Mouse (Mus musculus) forebrain, embryonic 11.5 days (tissue): Measurements from ENCODE around the gene Ppp1r37. TPM values are rescaled to one million over a fixed set of nuclear protein-coding genes. Genes with fewer than 3 reads are reported as not detected.
A peak's percentile ranks its signal among the peaks of the same experiment; 100 is the strongest.

Experiments used
- ATAC-seq: fragments of 200-750 bp; cut with Nextera tagmentation; replicated peaks from 2 replicates; pipeline ENCODE4 v1.8.0; 2017; ENCODE audit warnings: moderate TSS enrichment; ENCODE audit not compliant: low FRiP score
- DNase-seq: peaks from one replicate; pipeline ENCODE4 v3.0.0-alpha.2; 2017; ENCODE audit warnings: low spot score
- H3K27ac ChIP-seq: fragments of 300-500 bp; sonication (generic); 2 replicates; pipeline ENCODE4 v1.5.1; 2014; ENCODE audit warnings: low read depth, low read length
- H3K27me3 ChIP-seq: fragments of 300-500 bp; sonication (generic); 2 replicates; pipeline ENCODE4 v1.6.1; 2014; ENCODE audit warnings: mild to moderate bottlenecking, low read length, mixed read lengths; ENCODE audit not compliant: control insufficient read depth, insufficient read depth
- H3K36me3 ChIP-seq: fragments of 300-500 bp; sonication (generic); 2 replicates; pipeline ENCODE4 v1.6.1; 2014; ENCODE audit warnings: mild to moderate bottlenecking, low read length, moderate library complexity, mixed read lengths; ENCODE audit not compliant: control insufficient read depth, insufficient read depth
- H3K4me1 ChIP-seq: fragments of 300-500 bp; sonication (generic); replicated peaks from 2 replicates; pipeline ENCODE4 v1.6.1; 2014; ENCODE audit warnings: low read length, mixed read lengths; ENCODE audit not compliant: control insufficient read depth, insufficient read depth
- H3K4me2 ChIP-seq: fragments of 300-500 bp; sonication (generic); 2 replicates; pipeline ENCODE4 v1.6.1; 2014; ENCODE audit warnings: low read depth, mild to moderate bottlenecking, low read length, moderate library complexity, mixed read lengths; ENCODE audit not compliant: severe bottlenecking
- H3K4me3 ChIP-seq: fragments of 300-500 bp; sonication (generic); 2 replicates; pipeline ENCODE4 v1.5.1; 2014; ENCODE audit warnings: low read depth, low read length
- H3K9ac ChIP-seq: fragments of 300-500 bp; sonication (generic); 2 replicates; pipeline ENCODE4 v1.6.1; 2014; ENCODE audit warnings: low read length
- H3K9me3 ChIP-seq: fragments of 300-500 bp; sonication (generic); 2 replicates; pipeline ENCODE4 v1.6.1; 2016; ENCODE audit warnings: low read length, mixed read lengths; ENCODE audit not compliant: control insufficient read depth
- whole genome bisulfite sequencing: fragments of 180-500 bp; shearing (Covaris S2); extraction: QIAGEN DNeasy Blood & Tissue Kit; methylation state at CpG from one replicate; pipeline ENCODE4 v1.1.7; 2014; 5-methylcytosine and 5-hydroxymethylcytosine counted together
- polyA plus RNA-seq: library from polyadenylated mRNA; unstranded; fragments of >200 nt; fragmentation: Nextera tagmentation; extraction: Ambion mirVana; gene quantifications from 2 replicates; pipeline ENCODE4 v1.2.1, GENCODE M21; 2014

Gene Ppp1r37
- polyA plus RNA-seq, 1 experiment from 2014 or later, result 5.1 TPM

DNA sequence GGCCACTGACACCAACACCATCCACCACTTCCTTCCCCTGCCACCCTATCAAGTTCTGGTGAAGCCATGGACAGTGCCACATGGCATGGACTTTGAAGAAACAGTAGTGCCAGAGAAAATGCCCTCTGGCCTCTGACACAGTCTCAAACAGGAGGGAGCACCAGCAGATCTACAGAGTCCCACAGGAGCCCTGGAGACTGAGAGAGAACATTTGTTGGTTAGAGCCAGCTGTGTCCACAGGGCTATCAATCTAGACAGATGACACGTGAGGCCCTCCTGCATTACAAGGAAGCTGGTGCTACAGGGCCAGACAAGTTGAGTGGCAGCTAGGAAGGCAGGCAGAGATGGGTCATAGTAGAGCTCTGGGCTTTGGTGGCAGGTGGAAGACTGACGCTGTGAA is 10.4 kb downstream of the Ppp1r37 start:
- H3K9me3 ChIP-seq, result no peaks in the 10 kb centered on the region
- no peaks in the 10 kb centered on the region for H3K27me3 ChIP-seq
- no peaks in the 10 kb centered on the region; the same call in 1 of the 2 replicates for H3K36me3 ChIP-seq
- no peak overlapping the region for H3K27ac ChIP-seq
- DNase-seq (no peak), ATAC-seq (no peak)
- H3K4me2 ChIP-seq, result no peak overlapping the region
- no peaks in the 10 kb centered on the region for H3K4me1 ChIP-seq
- WGBS, result 86% methylated on average over 2 of the region's 2 CpGs
- H3K9ac ChIP-seq, result no peak overlapping the region
- H3K4me3 ChIP-seq, result no peak overlapping the region

DNA sequence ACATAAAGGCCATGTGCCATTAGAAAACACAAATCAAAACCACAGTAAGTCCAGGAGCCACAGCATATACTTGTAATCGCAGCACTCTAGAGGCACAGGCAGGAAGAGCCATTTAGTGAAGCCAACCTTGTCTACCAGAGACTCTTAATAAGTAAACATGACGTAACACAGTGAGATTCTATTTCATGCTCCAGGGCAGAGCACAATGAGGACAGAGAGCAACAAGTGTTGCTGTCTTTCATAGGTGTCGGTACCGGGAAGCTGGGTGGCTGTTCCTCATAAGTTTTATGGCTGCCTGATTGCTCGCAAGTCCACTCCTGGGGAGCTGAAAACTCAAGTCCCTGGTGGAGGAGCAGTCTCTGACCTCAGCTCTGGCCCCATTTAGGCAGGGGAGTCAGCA is 11.2 kb downstream of the Ppp1r37 start:
- ATAC-seq, result no peak
- Histone ChIP-seq H3K9me3 (no peaks in the 10 kb centered on the region), H3K4me3 (no peak overlapping the region), H3K9ac (no peak overlapping the region), H3K27me3 (no peaks in the 10 kb centered on the region), H3K4me2 (no peak overlapping the region), H3K27ac (no peak overlapping the region), H3K4me1 (no peaks in the 10 kb centered on the region), H3K36me3 (no peaks in the 10 kb centered on the region; the same call in 1 of the 2 replicates)
- 90% methylated on average over 5 of the region's 5 CpGs for WGBS
- no peak for DNase-seq

DNA sequence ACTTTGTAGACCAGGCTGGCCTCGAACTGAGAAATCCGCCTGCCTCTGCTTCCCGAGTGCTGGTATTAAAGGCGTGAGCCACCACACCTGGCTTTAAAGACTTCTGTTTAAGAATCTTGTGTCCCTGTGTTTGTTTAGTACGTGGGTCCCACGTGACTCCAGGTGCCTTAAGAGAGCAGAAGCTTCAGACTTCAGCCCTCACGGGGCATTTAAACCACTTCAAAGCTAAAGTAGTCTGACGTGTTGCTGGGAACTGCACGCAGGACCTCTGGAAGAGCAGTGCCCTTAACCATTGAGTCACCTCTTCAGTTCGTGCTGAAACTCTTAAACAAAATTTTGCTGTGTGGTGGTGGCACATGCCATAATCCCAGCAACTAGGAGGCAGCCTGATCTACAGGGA is 13.5 kb downstream of the Ppp1r37 start:
- Histone ChIP-seq H3K27me3 (no peaks in the 10 kb centered on the region), H3K9me3 (no peaks in the 10 kb centered on the region), H3K4me3 (no peak overlapping the region), H3K36me3 (no peaks in the 10 kb centered on the region; the same call in 1 of the 2 replicates), H3K4me2 (no peak overlapping the region), H3K4me1 (no peaks in the 10 kb centered on the region), H3K9ac (no peak overlapping the region), H3K27ac (no peak overlapping the region)
- ATAC-seq (no peak), DNase-seq (no peak)
- WGBS, result 89% methylated on average over 10 of the region's 10 CpGs

DNA sequence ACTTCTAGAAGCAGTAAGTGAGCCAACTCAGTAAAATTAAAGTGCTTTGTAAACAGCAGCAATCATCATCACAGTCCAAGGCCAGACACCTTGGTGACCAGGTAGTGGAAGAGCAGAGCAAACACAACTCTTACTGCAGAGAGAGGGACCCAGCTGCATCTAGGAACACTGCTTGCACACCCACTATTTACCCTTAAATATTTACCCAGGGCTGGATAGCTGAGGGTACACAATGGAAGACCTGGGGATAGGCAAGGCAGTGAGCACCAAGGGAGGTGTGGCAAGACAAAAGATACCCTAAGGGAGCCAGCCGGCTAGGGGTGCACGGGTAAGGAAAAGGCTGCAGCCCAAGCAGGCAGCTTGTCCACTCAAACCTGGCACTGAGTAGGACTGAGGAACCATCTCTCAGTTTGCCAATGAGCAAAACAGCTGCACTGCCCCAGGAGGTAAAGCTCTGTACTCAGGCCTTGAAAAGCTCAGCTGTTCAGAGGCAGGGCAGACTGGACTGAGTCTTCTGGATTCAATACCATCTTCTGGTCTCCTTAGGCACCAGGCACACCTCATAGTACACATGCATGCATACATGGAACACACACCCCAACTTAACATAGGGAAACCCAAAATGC is 15.4 kb downstream of the Ppp1r37 start:
- no peak overlapping the region for H3K9ac ChIP-seq
- 57% methylated on average over 2 of the region's 2 CpGs for WGBS
- no peaks in the 10 kb centered on the region for H3K4me1 ChIP-seq
- no peak overlapping the region for H3K4me3 ChIP-seq
- no peaks in the 10 kb centered on the region; the same call in 1 of the 2 replicates for H3K36me3 ChIP-seq
- no peak overlapping the region for H3K27ac ChIP-seq
- no peaks in the 10 kb centered on the region for H3K9me3 ChIP-seq
- DNase-seq, result no peak
- H3K4me2 ChIP-seq, result no peak overlapping the region
- no peaks in the 10 kb centered on the region for H3K27me3 ChIP-seq
- ATAC-seq, result no peak

DNA sequence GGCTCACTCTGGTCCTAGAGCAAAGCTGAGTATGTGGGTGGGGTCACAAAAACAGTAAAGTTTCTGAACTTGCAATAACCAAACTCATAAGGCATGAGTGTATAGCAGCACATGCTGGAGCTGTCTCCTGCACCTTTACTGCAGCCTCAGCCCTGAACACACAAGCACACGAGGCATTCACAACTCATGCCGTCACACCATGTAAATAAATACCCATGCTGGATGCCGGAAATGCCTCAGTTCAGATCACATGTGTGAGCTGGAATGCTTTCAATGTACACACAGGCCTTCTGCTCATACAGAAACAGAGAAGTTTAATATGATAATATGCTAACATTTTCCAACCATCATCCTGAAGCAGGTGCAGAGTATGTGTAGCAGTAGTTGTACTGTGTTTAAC is 16.9 kb downstream of the Ppp1r37 start:
- H3K9ac ChIP-seq, result no peak overlapping the region
- 80% methylated on average over 3 of the region's 3 CpGs for WGBS
- no peak for ATAC-seq
- H3K4me2 ChIP-seq, result no peak overlapping the region
- H3K27ac ChIP-seq, result no peak overlapping the region
- H3K36me3 ChIP-seq, result no peaks in the 10 kb centered on the region
- no peaks in the 10 kb centered on the region for H3K9me3 ChIP-seq
- no peak overlapping the region for H3K4me3 ChIP-seq
- no peak for DNase-seq
- H3K4me1 ChIP-seq, result peaks cover 8% of the 10 kb centered on the region; the same call in 1 of the 2 replicates
- no peaks in the 10 kb centered on the region for H3K27me3 ChIP-seq

DNA sequence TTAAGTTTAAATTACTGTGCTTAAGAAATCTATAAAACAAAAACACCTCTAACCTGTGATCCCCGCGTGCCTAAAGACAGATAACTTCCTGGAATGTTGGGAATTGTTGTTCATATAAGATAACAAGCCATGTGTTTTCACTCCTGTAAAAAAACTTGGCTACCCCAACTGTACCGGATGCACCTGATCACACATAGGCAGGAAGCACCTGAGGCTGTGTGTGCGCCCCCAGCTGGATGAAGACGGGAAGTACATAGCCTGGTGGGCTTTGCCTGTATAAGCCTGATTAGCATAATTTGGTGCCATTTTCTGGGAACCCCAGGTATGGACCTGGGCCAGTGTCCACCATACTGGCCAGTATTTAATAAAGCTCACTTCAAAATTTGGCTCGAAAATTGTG is 19.3 kb downstream of the Ppp1r37 start:
- H3K9me3 ChIP-seq, result no peaks in the 10 kb centered on the region
- no peak for ATAC-seq
- H3K9ac ChIP-seq, result no peak overlapping the region
- no peak overlapping the region for H3K27ac ChIP-seq
- H3K4me3 ChIP-seq, result no peak overlapping the region
- DNase-seq, result no peak
- no peak overlapping the region for H3K4me2 ChIP-seq
- no peaks in the 10 kb centered on the region for H3K36me3 ChIP-seq
- 59% methylated on average over 6 of the region's 6 CpGs for WGBS
- H3K27me3 ChIP-seq, result no peaks in the 10 kb centered on the region
- peaks cover 8% of the 10 kb centered on the region; the same call in 1 of the 2 replicates for H3K4me1 ChIP-seq

DNA sequence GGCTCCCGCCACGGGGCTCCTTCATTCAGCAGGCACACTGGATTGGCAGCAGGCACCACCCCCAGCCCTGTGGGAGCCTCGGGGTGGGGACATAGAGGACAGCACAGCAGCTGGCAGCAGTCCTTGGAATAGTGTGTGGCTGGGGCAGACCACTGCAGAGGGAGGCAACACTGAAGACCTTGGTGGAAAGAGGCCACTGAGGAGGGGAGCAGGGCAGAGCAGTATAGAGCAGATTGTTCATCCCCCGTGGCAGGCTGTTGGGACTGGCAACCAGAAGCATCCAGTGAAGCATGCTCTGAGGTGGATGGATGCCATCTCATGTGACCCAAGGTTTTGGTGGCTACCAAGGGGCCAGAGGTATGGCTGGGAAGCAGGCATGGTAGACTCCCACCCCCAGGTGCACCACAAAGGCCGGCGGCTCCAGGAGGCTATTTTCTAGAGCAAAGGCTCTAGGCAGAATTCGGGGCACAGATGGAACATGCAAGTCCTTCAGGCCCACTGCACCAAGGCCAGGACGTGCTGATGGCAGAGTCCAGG is 20.7 kb downstream of the Ppp1r37 start:
- no peak overlapping the region for H3K27ac ChIP-seq
- no peak for DNase-seq
- ATAC-seq, result peak; percentile 75

DNA sequence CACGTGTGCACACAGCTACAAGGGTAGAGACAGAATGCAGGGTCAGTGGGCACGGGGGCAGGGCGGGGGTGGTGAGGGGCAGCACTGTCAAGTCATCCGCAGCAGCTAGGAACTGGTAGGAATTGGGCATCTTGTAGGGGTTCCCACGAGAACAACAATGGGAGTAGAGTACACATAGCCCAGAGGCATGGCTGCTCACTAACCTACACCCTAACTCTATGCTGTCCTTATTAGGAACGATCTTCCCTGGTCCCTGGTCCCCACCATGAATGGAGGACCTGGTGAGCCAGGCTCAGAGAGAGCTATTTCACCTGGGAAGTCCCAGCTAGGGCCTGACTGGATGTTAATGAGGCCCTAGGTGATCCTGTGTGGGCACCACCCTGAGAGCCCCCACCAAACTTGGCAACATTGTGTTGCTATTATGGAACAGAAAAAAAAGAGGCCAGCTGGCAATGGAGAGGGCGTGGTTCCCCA is 21.2 kb downstream of the Ppp1r37 start:
- DNase-seq (no peak), ATAC-seq (no peak; the same call in 1 of the 2 replicates)
- no peaks in the 10 kb centered on the region for H3K36me3 ChIP-seq
- no peak overlapping the region for H3K4me3 ChIP-seq
- no peak overlapping the region for H3K4me2 ChIP-seq
- H3K27me3 ChIP-seq, result no peaks in the 10 kb centered on the region
- WGBS, result 80% methylated on average over 7 of the region's 7 CpGs
- no peak overlapping the region for H3K27ac ChIP-seq
- peaks cover 8% of the 10 kb centered on the region; the same call in 1 of the 2 replicates for H3K4me1 ChIP-seq
- no peaks in the 10 kb centered on the region for H3K9me3 ChIP-seq
- H3K9ac ChIP-seq, result no peak overlapping the region

More for the DNA sequence above, 20.7 kb downstream of the Ppp1r37 start:
- H3K27me3 ChIP-seq, result no peaks in the 10 kb centered on the region
- no peak overlapping the region for H3K4me3 ChIP-seq
- 64% methylated on average over 8 of the region's 8 CpGs for WGBS
- no peak overlapping the region for H3K9ac ChIP-seq
- H3K9me3 ChIP-seq, result no peaks in the 10 kb centered on the region
- H3K36me3 ChIP-seq, result no peaks in the 10 kb centered on the region
- no peak overlapping the region for H3K4me2 ChIP-seq
- H3K4me1 ChIP-seq, result peaks cover 8% of the 10 kb centered on the region; the same call in 1 of the 2 replicates
